Mouse (Mus musculus) lung, postnatal 0 days (tissue): ENCODE measurements around the gene Slfn5. TPM values are rescaled to one million over a fixed set of nuclear protein-coding genes. Genes with fewer than 3 reads are reported as not detected.

ENCODE experiments used
- ATAC-seq: fragments of 200-750 bp; cut with Nextera tagmentation; 2 replicates; pipeline ENCODE4 v1.8.0; 2017; ENCODE audit warnings: moderate library complexity
- DNase-seq: peaks from one replicate; pipeline ENCODE4 v3.0.0-alpha.2; 2016; ENCODE audit warnings: low spot score
- H3K27ac ChIP-seq: fragments of 300-500 bp; sonication (generic); 2 replicates; pipeline ENCODE4 v1.5.1; 2014; ENCODE audit warnings: antibody characterized with exemption, mild to moderate bottlenecking, low read length, mixed read lengths
- H3K27me3 ChIP-seq: fragments of 300-500 bp; sonication (generic); replicated peaks from 2 replicates; pipeline ENCODE4 v1.6.1; 2014; ENCODE audit warnings: low read length, mixed read lengths; ENCODE audit not compliant: insufficient read depth
- H3K36me3 ChIP-seq: fragments of 300-500 bp; sonication (generic); 2 replicates; pipeline ENCODE4 v1.6.1; 2014; ENCODE audit warnings: low read length, mixed read lengths; ENCODE audit not compliant: insufficient read depth
- H3K4me1 ChIP-seq: fragments of 300-500 bp; sonication (generic); 2 replicates; pipeline ENCODE4 v1.6.1; 2014; ENCODE audit warnings: antibody characterized with exemption, low read depth, low read length, mixed read lengths; ENCODE audit not compliant: insufficient read depth
- H3K4me2 ChIP-seq: fragments of 300-500 bp; sonication (generic); replicated peaks from 2 replicates; pipeline ENCODE4 v1.6.1; 2014; ENCODE audit warnings: low read depth, mild to moderate bottlenecking, low read length, moderate library complexity, mixed read lengths
- H3K4me3 ChIP-seq: fragments of 300-500 bp; sonication (generic); 2 replicates; pipeline ENCODE4 v1.5.1; 2014; ENCODE audit warnings: low read depth, low read length
- H3K9ac ChIP-seq: fragments of 300-500 bp; sonication (generic); replicated peaks from 2 replicates; pipeline ENCODE4 v1.6.1; 2014; ENCODE audit warnings: low read depth, mild to moderate bottlenecking
- H3K9me3 ChIP-seq: fragments of 300-500 bp; sonication (generic); 2 replicates; pipeline ENCODE4 v1.6.1; 2016; ENCODE audit warnings: low read length, mixed read lengths
- CTCF ChIP-seq: IDR thresholded peaks from 2 replicates; pipeline ENCODE4 v1.5.1; 2016; ENCODE audit warnings: antibody characterized with exemption, mild to moderate bottlenecking
- EP300 ChIP-seq: IDR thresholded peaks from 2 replicates; pipeline ENCODE4 v1.6.1; 2016; ENCODE audit warnings: antibody characterized with exemption, mild to moderate bottlenecking, control low read depth
- WGBS: fragments of 180-500 bp; shearing (Covaris S2); extraction: QIAGEN DNeasy Blood & Tissue Kit; methylation state at CpG from one replicate; pipeline ENCODE4 v1.1.7; 2014; 5-methylcytosine and 5-hydroxymethylcytosine counted together
- polyA plus RNA-seq: library from polyadenylated mRNA; unstranded; fragments of >200 nt; fragmentation: Nextera tagmentation; extraction: Ambion mirVana; gene quantifications from 2 replicates; pipeline ENCODE4 v1.2.1, GENCODE M21; 2015

Gene Slfn5
- polyA plus RNA-seq, 1 experiment from 2014 or later: 25.8 TPM

GRCm38 (mm10) chr11:82954631-82955030, 3.5 kb downstream of the Slfn5 start:
- H3K9me3 ChIP-seq: no peaks in the 10 kb centered on the region
- no peak overlapping the region for H3K4me3 ChIP-seq
- DNase-seq: no peak
- WGBS: 74% methylated on average over 6 of the region's 6 CpGs
- H3K4me2 ChIP-seq: peak overlapping the region; percentile 11; the same call in 1 of the 2 replicates
- no peaks in the 10 kb centered on the region for H3K4me1 ChIP-seq
- ATAC-seq: no peak
- no peak overlapping the region for H3K27ac ChIP-seq
- no peaks in the 10 kb centered on the region; the same call in 1 of the 2 replicates for H3K27me3 ChIP-seq
- H3K36me3 ChIP-seq: no peaks in the 10 kb centered on the region
- H3K9ac ChIP-seq: no peak overlapping the region
- TF ChIP-seq EP300 (no peak), CTCF (no peak)

GRCm38 (mm10) chr11:82956925-82957324, 5.8 kb downstream of the Slfn5 start:
- 68% methylated on average over 10 of the region's 10 CpGs for WGBS
- H3K9me3 ChIP-seq: no peaks in the 10 kb centered on the region
- no peak overlapping the region for H3K27ac ChIP-seq
- no peak for ATAC-seq
- H3K9ac ChIP-seq: no peak overlapping the region
- no peaks in the 10 kb centered on the region; the same call in 1 of the 2 replicates for H3K27me3 ChIP-seq
- no peaks in the 10 kb centered on the region for H3K4me1 ChIP-seq
- H3K4me3 ChIP-seq: no peak overlapping the region
- DNase-seq: no peak
- H3K4me2 ChIP-seq: no peak overlapping the region
- H3K36me3 ChIP-seq: no peaks in the 10 kb centered on the region
- no peak for TF ChIP-seq CTCF
- no peak for TF ChIP-seq EP300

- Histone ChIP-seq H3K4me2 (no peak overlapping the region), H3K27ac (no peak overlapping the region), H3K27me3 (no peaks in the 10 kb centered on the region), H3K4me1 (no peaks in the 10 kb centered on the region), H3K9me3 (no peaks in the 10 kb centered on the region), H3K4me3 (no peak overlapping the region), H3K36me3 (no peaks in the 10 kb centered on the region), H3K9ac (no peak overlapping the region)
- DNase-seq (peak; percentile 77), ATAC-seq (no peak)
- TF ChIP-seq CTCF (peak; percentile 87), EP300 (no peak)
- WGBS: 15% methylated on average over 4 of the region's 4 CpGs
Observed at GRCm38 (mm10) chr11:82959613-82960012, 8.5 kb downstream of the Slfn5 start.

- Histone ChIP-seq H3K36me3 (no peaks in the 10 kb centered on the region), H3K9me3 (no peaks in the 10 kb centered on the region), H3K27me3 (no peaks in the 10 kb centered on the region), H3K4me2 (no peak overlapping the region), H3K9ac (no peak overlapping the region), H3K4me1 (no peaks in the 10 kb centered on the region), H3K27ac (no peak overlapping the region), H3K4me3 (no peak overlapping the region)
- DNase-seq (no peak), ATAC-seq (no peak)
- 32% methylated on average over 2 of the region's 2 CpGs for WGBS
- no peak for TF ChIP-seq CTCF
- no peak for TF ChIP-seq EP300
Observed at GRCm38 (mm10) chr11:82961743-82962142, 10.6 kb downstream of the Slfn5 start.

GRCm38 (mm10) chr11:82962215-82962614, 11.1 kb downstream of the Slfn5 start:
- DNase-seq: no peak
- 54% methylated on average over 8 of the region's 8 CpGs for WGBS
- no peaks in the 10 kb centered on the region for H3K27me3 ChIP-seq
- H3K9ac ChIP-seq: no peak overlapping the region
- no peak overlapping the region for H3K4me3 ChIP-seq
- no peak for ATAC-seq
- no peak overlapping the region for H3K4me2 ChIP-seq
- H3K36me3 ChIP-seq: no peaks in the 10 kb centered on the region
- TF ChIP-seq EP300: no peak
- no peak for TF ChIP-seq CTCF
- H3K9me3 ChIP-seq: no peaks in the 10 kb centered on the region
- H3K27ac ChIP-seq: no peak overlapping the region
- no peaks in the 10 kb centered on the region for H3K4me1 ChIP-seq

GRCm38 (mm10) chr11:82970712-82971589, 19.8 kb downstream of the Slfn5 start:
- 11% methylated on average over 31 of the region's 31 CpGs for WGBS
- Histone ChIP-seq H3K4me1 (no peaks in the 10 kb centered on the region), H3K9ac (no peak overlapping the region), H3K27me3 (no peaks in the 10 kb centered on the region), H3K4me2 (peak overlapping the region; percentile 36), H3K9me3 (no peaks in the 10 kb centered on the region), H3K36me3 (no peaks in the 10 kb centered on the region), H3K27ac (no peak overlapping the region), H3K4me3 (no peak overlapping the region)
- TF ChIP-seq CTCF (peak; percentile 75), EP300 (no peak)
- ATAC-seq: peak; percentile 63; the same call in 1 of the 2 replicates
- DNase-seq: peak; percentile 64
